Mouse (Mus musculus) olfactory bulb, adult 2 months (tissue): ENCODE data around the gene Isy1.

Experiments
- CTCF ChIP-seq: fragments of 200-500 bp; IDR thresholded peaks from 2 replicates; pipeline ENCODE4 v1.5.1; 2012; ENCODE audit warnings: low read depth, mild to moderate bottlenecking, low read length, moderate library complexity; ENCODE audit not compliant: insufficient read depth
- POLR2A ChIP-seq: fragments of 200-500 bp; IDR thresholded peaks from 2 replicates; pipeline ENCODE4 v1.6.1; 2012; ENCODE audit warnings: mild to moderate bottlenecking, low read depth, low read length, moderate library complexity; ENCODE audit not compliant: insufficient read depth

DNA sequence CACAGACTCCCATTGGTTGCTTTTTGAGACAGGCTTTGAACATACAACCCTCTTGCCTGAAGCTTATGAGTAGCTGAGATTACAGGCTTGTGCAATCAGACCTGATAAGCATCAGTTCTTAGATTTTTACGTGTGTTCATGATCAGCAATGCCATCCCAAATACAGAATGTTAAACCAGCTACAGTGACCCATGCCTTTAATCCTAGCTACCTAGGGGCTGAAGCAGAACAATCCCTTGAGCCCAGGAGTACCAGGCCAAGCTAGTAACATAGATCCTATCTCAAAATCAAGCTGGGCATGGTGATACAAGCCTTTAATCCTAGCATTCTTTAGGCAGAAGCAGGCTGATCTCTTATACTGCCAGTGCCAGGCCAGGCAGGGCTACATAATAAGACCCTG, 34.6 kb downstream of the Isy1 start:
- TF ChIP-seq CTCF (no peak), POLR2A (no peak)
